Mouse (Mus musculus): ENCODE data around the gene Slc29a1.

The Slc29a1 gene

DNA sequence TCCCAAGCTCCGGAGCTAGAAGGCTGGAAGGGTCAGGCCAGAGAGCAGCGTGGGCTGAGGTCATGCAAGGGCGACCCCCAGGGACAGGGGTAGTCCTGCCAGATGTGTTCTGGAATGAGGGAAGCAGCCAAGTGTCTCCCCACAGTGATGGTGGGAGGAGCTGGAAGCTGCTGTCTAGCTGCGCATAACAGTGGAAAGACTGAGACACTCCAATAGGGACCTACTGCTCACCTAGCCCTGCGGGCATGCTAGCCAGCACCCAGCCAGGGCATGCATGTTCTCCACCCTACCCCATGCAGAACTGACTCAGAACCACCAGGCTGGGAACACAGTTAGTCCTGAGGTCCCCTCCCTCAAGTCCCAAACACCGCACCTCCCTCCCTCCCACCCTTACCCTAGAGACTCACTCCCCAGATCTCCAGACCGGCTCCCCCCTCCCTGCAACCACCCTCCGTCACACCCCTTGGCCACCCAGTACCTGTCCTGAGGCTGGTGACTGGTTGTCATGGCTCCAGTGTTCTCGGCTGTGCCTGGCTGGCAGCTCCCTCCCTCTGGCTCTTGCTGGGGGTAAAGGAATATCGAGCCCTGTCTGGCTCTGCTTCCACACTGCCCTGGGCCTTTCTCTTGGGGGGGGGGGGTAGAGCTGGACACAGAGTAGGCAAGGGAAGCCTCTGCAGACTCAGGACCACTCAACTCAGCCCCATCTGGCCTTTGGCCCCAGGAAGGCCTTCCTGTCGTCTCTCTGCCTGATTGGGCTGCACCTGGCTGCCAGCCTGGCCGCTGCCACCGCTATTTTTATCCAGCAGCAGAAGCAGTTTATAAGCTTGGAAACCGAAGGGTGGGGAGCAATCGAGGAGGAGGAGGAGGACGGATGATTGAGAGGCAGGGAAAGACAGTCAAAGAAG lies 7.5 kb downstream of the Slc29a1 start:
- no peak for ATAC-seq (ENCODE audit: insufficient number of reproducible peaks, low FRiP score, low TSS enrichment)

DNA sequence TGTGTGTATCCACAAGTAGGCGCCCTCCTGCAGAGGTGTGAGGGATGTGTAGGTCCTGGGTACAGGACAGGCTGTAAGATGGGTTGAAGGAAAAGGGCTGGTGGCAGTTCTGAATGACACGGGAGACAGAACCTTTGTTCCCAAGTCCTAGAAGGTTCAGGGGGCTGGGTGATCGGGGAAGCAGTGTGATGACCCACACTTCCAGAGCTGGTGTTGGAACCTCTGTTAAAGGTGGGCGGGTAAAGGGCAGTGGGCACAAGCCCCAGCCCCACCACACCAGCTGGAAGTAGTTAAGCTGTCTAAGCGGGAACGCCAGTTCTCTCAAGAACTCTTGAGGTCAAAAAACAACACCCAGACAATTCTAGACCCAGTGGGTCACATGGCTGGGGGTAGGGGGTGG lies 9.0 kb downstream of the Slc29a1 start:
- no peak for ATAC-seq (ENCODE audit: insufficient number of reproducible peaks, low FRiP score, low TSS enrichment)

DNA sequence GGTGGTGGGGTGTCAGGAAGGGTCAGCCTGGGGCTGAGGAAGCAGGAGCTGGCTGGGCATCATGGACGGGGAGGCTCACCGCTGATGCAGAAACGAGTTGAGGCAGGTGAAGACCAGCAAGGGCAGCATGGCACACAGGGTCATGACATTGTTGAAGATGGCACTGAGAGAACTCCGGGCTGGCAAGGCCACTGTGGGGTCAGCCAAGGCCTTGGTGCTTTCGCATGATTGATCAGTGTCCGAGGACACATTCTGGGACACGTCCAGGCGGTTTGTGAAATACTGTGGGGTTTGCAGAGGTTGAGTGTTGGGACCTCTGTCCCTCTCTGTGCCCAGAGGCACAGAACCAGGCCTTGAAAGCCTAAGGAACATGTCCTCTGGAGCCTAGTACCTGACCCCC lies 9.6 kb downstream of the Slc29a1 start:
- no peak for ATAC-seq (ENCODE audit: insufficient number of reproducible peaks, low FRiP score, low TSS enrichment)

DNA sequence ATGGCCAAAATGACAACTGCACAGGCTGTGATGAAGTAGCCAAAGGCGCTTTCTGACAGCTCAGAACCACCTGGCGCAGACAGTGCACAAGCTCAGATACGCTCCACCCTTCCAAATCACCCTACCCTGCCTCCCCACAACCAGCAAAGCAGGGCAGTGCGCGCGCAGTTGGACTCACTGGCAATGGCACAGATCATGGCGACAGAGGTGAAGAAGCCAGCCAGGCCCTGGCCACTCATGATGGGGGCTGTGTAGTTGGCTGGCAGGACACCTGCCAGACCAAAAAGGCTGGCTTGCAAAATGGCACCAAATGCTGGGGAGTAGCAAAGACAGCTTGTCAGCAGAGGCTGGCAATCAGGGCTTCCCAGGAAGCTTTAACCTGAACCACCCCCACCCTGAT lies 10.2 kb downstream of the Slc29a1 start:
- no peak for ATAC-seq (ENCODE audit: insufficient number of reproducible peaks, low FRiP score, low TSS enrichment)

DNA sequence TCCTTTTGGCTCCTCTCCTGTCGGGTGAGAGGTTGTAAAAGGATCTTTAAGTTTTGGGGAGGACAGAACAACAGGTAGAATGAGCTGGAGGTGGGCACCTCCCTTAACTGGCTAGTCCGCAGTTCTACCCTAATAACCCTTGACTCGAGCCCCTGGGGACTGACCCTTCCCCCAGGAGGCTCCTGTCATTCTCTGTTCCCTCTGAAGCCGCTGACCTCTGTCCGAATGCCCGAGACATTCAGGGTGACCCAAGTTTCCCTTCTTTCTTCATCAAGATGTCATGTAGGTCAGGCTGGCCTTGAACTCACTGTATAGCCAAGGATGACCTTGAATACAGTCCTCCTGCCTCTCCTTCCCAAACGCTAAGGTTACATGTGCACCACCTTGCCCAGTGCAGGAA lies 11.0 kb downstream of the Slc29a1 start:
- ATAC-seq (ENCODE audit: insufficient number of reproducible peaks, low FRiP score, low TSS enrichment): no peak

DNA sequence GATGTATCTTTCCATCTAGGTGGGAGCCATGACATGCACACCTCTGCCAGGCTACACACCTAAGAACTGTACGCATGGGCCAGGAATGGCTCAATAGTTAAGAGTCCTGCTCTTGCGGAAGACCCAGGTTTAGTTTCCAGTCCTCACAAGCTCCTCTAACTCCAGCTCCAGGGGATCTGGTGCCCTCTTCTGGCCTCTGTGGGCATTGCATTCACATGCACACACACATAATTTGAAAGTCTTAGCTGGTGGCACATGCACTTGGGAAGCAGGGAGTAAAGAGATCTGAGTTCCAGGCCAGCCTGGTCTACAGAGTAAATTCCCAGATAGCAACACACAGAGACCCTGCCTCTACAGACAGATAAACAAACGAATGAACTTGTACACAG lies 13.0 kb downstream of the Slc29a1 start:
- ATAC-seq (ENCODE audit: insufficient number of reproducible peaks, low FRiP score, low TSS enrichment): no peak

DNA sequence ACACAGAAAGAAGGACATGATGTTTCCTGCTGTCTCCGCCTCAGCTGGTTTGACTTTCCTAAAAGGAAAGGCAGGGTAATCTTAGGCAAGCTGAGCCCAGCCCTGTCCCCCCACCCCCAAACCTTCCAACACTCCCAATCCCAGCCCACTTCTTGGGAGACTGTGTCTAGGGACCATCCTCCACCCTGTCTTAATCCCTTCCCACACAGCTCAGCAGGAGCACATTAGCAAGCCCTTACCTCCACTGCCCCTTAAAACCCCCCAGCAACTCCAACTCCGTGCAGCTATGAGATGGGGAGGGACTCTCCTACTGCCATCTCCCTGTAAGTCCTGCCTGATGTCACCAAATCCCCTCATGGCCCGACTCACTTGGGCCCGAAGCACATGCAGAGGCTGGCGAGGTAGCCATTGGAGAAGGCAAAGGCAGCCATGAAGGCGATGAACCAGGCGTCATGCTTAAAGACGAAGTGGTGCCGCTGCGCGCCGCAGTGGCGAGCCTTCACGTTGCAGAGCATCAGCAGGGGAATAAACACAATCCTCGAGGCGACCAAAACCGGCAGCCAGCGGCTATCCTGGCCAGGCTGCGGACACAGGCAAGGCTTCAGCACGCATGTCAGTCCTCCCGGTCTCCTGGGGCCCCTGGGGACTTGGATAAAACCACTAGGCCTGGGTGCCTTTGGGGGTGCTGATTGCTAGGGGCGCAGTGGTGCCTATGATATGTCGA lies 13.5 kb downstream of the Slc29a1 start:
- no peak for ATAC-seq (ENCODE audit: insufficient number of reproducible peaks, low FRiP score, low TSS enrichment)

DNA sequence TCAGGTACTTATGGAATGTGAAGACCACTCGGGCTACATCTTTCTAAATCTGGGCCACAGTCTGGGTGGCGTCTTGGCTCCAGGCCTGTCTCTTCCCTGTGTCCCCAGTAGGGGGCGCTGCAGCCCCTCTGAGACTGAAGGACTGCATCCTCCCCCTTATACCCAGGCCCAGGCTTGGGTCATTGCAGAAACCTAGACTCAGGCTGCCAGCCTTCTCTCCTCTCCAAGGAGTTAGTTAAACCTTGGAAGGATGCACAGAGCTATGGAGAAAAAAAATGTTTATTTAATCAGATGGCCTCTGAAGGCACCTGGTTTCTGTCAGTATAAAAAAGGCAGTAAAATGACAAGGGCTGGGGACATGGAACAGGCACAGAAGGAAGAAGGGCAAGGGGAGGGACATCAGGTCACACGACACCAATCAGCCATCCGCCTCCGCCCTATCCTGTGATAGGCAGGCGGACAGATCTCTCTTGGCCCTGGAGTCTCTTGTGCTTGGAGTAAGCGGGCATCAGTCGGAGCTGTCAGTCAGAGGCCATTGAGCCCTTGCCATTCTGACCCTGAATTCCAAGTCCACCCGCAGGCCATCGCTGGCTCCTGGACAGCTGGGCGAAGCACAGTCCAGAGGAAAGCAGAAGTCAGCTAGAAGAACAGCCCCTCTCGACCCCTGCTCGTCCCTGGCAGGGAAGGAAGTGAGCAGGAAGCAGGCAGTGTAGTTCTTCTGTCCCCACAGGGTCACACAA lies 14.3 kb downstream of the Slc29a1 start:
- ATAC-seq (ENCODE audit: insufficient number of reproducible peaks, low FRiP score, low TSS enrichment): 0 out of 2 replicates have a peak, but pooled peaks have one; percentile 43

DNA sequence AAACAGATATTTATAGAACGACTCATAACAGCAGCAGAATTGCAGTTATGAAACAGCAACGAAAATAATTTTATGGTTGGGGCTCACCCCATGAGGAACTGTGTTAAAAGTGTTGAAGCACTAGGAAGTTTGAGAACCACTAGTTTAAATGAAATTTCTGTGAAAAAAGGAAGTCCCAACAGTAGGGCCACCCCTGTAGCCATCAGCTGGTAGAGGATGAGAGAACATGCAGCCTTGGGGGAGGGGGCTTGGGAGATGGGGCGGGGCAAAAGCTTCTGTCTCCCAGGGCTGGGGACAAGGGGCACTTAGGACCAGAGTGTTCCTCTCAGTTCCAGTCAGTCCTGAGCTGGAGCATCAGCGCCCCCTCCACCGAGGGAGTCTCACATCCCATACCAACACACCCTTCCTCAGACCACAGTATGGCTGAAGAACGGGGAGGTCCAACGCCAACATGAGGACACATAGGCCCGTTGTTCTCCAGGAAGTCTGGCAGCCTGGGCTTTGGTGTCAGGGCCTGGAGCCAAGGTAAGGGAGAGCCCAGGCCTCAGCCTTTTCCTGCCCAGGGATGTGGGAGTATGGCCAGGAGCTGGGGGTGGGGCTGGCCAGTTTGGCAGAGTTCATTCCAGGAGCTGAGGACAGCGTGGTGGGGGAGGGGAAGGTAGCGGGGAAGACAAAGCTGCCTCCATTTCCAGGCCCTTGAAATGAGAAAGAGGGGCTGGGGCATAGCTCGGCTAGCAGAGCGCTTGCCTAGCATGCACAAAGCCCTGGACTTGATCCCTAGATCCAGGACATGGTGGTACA lies 15.1 kb downstream of the Slc29a1 start:
- ATAC-seq (ENCODE audit: insufficient number of reproducible peaks, low FRiP score, low TSS enrichment): 0 out of 2 replicates have a peak, but pooled peaks have one; percentile 13

DNA sequence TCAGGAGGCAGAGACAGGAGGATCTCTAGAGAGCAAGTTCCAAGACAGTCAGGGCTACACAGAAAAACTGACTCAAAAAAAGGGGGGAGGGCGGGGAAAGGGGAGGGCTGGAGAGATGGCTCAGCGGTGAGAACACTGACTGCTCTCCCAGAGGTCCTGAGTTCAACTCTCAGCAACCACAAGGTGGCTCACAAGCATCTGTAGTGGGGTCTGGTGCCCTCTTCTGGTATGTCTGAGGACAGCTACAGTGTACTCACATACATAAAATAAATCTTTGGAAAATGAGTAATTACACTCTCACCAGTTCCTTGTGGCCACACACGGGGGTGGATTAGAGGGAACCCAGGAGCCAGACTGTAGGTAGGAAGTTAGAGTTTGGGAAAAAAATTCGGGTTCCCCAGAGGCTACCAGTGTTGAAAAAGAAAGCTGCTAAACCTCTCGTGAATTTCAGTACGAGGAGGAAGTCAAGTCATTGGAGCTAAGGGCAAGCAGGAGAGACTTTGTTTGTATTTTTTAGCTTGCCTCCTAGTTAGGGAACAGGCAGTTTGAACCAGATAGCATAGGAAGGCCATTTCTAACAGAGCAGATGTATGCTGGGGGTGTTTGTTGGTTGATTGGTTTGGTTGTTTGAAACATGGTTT lies 16.6 kb downstream of the Slc29a1 start:
- ATAC-seq (ENCODE audit: insufficient number of reproducible peaks, low FRiP score, low TSS enrichment): no peak

DNA sequence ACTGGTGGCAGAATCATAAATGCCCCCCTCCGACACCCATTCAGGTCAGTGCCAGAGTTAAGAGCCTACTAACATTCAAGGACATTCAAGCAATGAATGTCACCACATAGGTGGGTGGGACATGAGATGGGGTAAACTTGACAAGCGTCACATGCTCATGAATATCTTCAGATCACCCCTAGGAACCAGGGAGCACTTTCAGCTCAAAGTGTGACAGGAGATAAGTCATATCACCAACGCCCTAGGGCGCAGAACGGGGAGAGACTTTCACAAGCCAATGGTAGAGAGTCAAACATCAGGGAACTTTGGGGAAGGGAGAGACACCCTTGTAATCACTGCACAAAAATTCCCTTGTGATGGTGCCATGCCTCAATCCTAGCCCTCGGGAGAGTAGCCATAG lies 17.2 kb downstream of the Slc29a1 start:
- ATAC-seq (ENCODE audit: insufficient number of reproducible peaks, low FRiP score, low TSS enrichment): no peak

DNA sequence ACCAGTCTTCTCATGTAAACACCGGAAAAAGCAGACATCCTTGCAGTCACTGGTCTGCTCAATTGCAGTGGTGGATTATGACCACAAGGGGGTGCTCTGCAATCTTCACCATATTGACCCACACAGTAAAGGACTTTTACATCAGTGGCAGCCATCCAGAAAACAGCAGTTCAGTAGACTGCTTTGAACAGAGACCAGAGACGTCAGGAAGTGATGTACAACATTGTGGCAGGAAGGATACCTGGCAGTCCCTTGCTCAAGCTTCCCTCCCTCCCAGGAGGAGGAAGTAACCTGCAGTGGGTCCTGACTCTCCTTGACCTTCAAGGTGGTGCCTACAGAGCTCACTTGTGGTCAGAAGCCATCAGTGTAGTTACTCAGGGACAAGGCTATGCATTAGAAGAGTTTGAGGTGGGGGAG lies 17.8 kb downstream of the Slc29a1 start:
- no peak for ATAC-seq (ENCODE audit: insufficient number of reproducible peaks, low FRiP score, low TSS enrichment)

DNA sequence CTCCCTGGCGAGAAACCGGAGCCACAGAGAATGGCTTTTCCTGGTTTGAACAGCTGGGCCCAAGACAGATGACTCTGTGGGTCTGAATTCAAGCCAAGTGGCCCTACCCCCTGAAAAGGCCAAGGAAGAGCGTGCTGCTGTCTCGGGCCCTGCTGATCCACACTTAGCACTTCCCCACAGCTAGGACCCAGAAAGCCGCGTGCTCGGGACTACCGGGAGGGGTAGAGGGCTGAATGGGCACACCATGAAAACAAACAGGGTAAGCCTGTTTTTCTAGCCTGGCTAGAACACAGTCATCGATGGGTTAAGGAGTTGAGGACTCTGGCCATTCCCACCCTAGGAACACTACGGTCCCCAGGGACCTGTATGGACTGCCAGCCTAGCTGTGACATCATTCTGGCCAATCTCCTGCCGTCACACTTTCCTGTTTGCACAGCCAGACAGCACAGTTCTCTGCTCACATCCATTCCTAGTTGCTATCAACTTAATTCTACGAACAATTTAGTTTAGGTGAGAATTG lies 18.4 kb downstream of the Slc29a1 start:
- no peak for ATAC-seq (ENCODE audit: insufficient number of reproducible peaks, low FRiP score, low TSS enrichment)

DNA sequence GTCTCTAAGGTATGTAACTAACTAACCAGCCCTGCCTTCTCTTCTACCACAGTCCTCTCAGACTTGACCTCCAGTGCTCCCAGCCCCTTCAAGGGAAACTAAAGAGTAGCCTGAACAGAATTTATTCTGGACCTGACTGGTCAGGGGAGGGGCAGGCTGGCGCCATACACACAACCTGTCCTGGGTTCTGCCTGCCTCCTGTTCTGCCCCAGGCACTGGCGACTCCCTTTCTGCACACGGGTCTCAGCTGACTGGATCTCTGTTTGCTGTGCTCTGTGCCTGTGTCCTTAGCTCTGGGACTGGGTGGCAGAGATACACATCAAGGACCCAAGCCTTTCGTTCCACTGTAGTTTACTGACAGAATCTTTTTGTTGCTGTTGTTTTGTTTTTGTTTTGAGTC lies 19.9 kb downstream of the Slc29a1 start:
- ATAC-seq (ENCODE audit: insufficient number of reproducible peaks, low FRiP score, low TSS enrichment): no peak

DNA sequence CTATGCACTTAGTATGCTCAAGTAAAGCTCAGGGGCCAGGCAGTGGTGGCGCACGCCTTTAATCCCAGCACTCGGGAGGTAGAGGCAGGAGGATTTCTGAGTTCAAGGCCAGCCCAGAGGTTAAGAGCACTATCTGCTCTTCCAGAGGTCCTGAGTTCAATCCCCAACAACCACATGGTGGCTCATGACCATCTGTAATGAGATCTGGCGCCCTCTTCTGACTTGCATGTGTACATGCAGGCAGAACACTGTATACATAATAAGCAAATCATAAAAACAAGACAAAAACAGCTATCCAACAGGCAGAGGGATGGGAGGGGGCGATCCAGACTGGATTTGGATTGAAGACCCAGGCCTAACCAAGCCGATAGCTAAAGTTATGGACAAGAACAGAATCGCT lies 20.6 kb downstream of the Slc29a1 start:
- no peak for ATAC-seq (ENCODE audit: insufficient number of reproducible peaks, low FRiP score, low TSS enrichment)

DNA sequence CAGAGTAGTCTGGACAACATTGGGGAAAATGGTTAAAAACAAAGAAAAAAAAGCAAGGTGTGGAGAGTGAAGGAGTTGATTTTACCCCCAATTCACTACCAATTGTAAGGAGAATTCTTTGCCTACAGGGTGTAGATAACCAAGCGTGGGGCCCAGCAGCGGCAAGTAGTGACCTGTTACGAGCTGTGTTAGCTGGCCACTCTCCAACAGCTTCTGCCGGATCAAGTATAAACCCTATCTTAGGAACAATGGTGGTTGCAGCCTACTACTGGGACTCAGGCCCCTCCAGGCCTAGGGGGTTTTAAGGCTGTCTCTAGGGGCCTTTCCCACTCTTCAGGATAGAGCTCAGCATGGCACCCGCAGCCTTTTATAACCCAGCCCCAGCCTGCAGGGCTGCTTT lies 21.2 kb downstream of the Slc29a1 start:
- ATAC-seq (ENCODE audit: insufficient number of reproducible peaks, low FRiP score, low TSS enrichment): no peak

DNA sequence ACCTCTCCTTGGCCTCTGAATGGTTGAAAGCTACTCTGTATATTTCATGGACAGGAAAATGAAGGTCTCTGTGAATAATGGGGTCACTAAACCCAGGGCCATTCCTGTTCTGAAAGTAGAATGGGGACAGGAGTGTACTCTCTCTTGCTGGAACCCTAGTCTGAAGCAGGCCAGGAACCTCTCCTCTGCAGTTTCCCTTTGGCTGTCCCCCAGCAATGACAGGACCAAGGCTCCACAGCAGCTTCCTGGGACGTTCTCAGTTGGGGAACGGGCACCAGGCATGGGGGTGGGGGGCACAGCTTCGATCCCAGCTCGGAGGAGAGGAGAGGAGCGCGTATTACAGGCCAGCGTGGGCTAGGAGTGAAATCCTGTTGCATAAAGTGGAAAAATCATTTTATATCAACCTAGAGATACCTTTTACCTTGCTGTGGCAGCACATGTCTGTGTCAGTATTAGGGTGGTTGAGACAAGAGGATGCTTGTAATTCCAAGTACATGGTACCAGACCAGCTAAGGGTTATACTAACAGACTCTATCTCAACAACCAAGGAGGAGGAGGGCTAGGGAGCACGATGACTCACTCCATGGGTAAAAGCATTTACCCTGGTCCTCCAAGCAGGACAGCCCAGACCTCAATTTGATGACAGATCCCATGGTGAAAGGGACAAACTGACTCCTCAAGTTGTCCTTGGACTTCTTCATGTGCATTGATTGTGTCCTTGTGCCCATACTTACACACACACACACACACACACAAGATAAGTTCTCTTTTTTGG lies 24.1 kb downstream of the Slc29a1 start:
- ATAC-seq (ENCODE audit: insufficient number of reproducible peaks, low FRiP score, low TSS enrichment): no peak

DNA sequence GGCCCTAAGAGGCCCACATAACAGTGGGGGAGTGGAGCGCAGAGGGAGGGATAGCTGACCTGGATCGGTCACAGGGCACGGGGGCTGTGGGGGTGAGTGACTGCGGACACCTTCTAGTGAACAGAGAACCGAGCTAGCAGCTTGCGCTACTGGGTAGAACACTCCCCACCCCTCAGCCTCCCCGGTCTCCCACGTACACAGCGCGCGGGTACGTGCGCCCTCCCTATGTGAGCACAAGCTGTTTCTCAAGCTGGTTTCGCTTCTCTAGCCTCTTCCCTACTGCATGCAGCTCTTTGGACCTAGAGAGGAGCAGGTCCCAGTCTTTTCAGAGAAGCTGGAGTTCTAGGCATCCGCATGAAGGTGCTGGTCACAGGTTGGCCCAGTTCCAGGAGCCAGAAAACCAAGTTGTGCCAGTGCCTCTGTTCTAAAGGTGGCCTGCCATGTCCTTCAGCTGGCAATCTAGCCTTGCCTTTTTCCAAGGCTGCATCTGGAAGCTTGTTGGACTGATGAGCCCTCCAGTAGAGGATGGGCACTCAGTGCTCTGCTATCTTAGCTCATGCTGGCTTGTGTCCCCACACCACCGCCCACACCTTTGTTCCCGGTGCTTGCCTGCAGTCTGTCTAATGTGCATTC lies 25.2 kb downstream of the Slc29a1 start:
- peak; percentile 71 for ATAC-seq (ENCODE audit: insufficient number of reproducible peaks, low FRiP score, low TSS enrichment)
